Mouse (Mus musculus) forebrain, embryonic 13.5 days (tissue): Measurements from ENCODE around the gene Gm20914. TPM values are rescaled to one million over a fixed set of nuclear protein-coding genes. Genes with fewer than 3 reads are reported as not detected.
"Not testable (repeated sequence)": the region's sequence is repeated elsewhere in the genome, so short reads cannot be mapped to it uniquely, and the experiment has no call there.

Experiments
- ATAC-seq: fragments of 200-750 bp; cut with Nextera tagmentation; 2 replicates; pipeline ENCODE4 v1.8.0; 2017
- H3K27ac ChIP-seq: fragments of 300-500 bp; sonication (generic); 2 replicates; pipeline ENCODE4 v1.5.1; 2015; ENCODE audit warnings: inconsistent platforms, mild to moderate bottlenecking, moderate library complexity
- H3K27me3 ChIP-seq: fragments of 300-500 bp; sonication (generic); 2 replicates; pipeline ENCODE4 v1.6.1; 2015; ENCODE audit warnings: mild to moderate bottlenecking, inconsistent platforms
- H3K36me3 ChIP-seq: fragments of 300-500 bp; sonication (generic); 2 replicates; pipeline ENCODE4 v1.6.1; 2015; ENCODE audit warnings: mild to moderate bottlenecking, inconsistent platforms; ENCODE audit not compliant: poor library complexity, severe bottlenecking
- H3K4me1 ChIP-seq: fragments of 300-500 bp; sonication (generic); 2 replicates; pipeline ENCODE4 v1.6.1; 2015; ENCODE audit warnings: inconsistent platforms
- H3K4me2 ChIP-seq: fragments of 300-500 bp; sonication (generic); 2 replicates; pipeline ENCODE4 v1.6.1; 2015; ENCODE audit warnings: inconsistent platforms, mild to moderate bottlenecking, moderate library complexity
- H3K4me3 ChIP-seq: fragments of 300-500 bp; sonication (generic); 2 replicates; pipeline ENCODE4 v1.5.1; 2015; ENCODE audit warnings: mild to moderate bottlenecking, inconsistent platforms
- H3K9ac ChIP-seq: fragments of 300-500 bp; sonication (generic); 2 replicates; pipeline ENCODE4 v1.6.1; 2015; ENCODE audit warnings: mild to moderate bottlenecking, inconsistent platforms
- H3K9me3 ChIP-seq: fragments of 300-500 bp; sonication (generic); replicated peaks from 2 replicates; pipeline ENCODE4 v1.6.1; 2016; ENCODE audit warnings: inconsistent platforms
- WGBS: fragments of 180-500 bp; shearing (Covaris S2); methylation state at CpG from one replicate; pipeline ENCODE4 v1.1.7; 2015; 5-methylcytosine and 5-hydroxymethylcytosine counted together
- polyA plus RNA-seq: library from polyadenylated mRNA; unstranded; fragments of >200 nt; fragmentation: Nextera tagmentation; extraction: Ambion mirVana; gene quantifications from 2 replicates; pipeline ENCODE4 v1.2.1, GENCODE M21; 2015

Gm20914 gene
- polyA plus RNA-seq = not detected in 2 replicates

DNA sequence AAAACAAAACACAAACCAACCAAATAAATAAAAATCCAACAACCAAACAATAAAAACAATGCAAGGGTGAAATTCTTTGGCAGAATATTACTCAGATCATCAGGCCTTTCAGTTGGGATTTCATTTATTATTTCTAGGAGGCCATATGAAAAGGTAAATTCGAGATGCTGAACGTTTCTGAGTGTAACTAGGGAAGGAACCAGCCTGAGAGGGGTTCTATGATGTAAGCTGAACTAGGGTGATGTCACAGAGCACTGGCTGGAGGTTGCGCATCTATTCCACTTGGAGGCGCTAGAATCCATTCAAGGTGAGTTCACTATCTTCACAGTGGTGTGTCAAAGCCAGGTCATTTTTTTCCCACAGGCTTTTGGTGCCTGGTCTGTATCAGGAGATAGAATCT is at the start of gene Gm20914:
Gm20914 (plus strand) TSS at position 301 of the 400 bp plus-strand sequence.
- H3K4me1 ChIP-seq, H3K27me3 ChIP-seq, ATAC-seq, H3K9me3 ChIP-seq, H3K27ac ChIP-seq, H3K36me3 ChIP-seq, H3K4me2 ChIP-seq, H3K4me3 ChIP-seq, H3K9ac ChIP-seq: not testable (repeated sequence)
- WGBS = no CpG with 5 or more reads among the region's 4 CpGs

Other genes with a start within 250 kb of the Gm20914 start
- not detected in 2 replicates for gene Gm21854, start 69.0 kb upstream of the Gm20914 start, polyA plus RNA-seq
- not detected in 2 replicates for gene Gm28171, start 67.4 kb downstream of the Gm20914 start, polyA plus RNA-seq
- gene Gm21778, start 216.5 kb downstream of the Gm20914 start, polyA plus RNA-seq = not detected in 2 replicates